Mouse (Mus musculus) hindbrain, embryonic 14.5 days (tissue): ENCODE data around the gene Btbd35f3. TPM values are rescaled to one million over a fixed set of nuclear protein-coding genes. Genes with fewer than 3 reads are reported as not detected.
"Not testable (repeated sequence)": the region's sequence is repeated elsewhere in the genome, so short reads cannot be mapped to it uniquely, and the experiment has no call there.

Experiments used
- ATAC-seq: fragments of 200-750 bp; cut with Nextera tagmentation; 2 replicates; pipeline ENCODE4 v1.8.0; 2017; ENCODE audit warnings: moderate number of reproducible peaks, mild to moderate bottlenecking, moderate TSS enrichment, moderate library complexity; ENCODE audit not compliant: low FRiP score
- DNase-seq: peaks from one replicate; pipeline ENCODE4 v3.0.0-alpha.2; 2015; ENCODE audit warnings: low spot score
- H3K27ac ChIP-seq: fragments of 300-500 bp; sonication (generic); 2 replicates; pipeline ENCODE4 v1.5.1; 2014; ENCODE audit warnings: mild to moderate bottlenecking, moderate library complexity
- H3K27me3 ChIP-seq: fragments of 300-500 bp; sonication (generic); 2 replicates; pipeline ENCODE4 v1.6.1; 2014; ENCODE audit warnings: mild to moderate bottlenecking, low read length, mixed read lengths; ENCODE audit not compliant: control insufficient read depth, insufficient read depth
- H3K36me3 ChIP-seq: fragments of 300-500 bp; sonication (generic); replicated peaks from 2 replicates; pipeline ENCODE4 v1.6.1; 2014; ENCODE audit not compliant: control insufficient read depth, insufficient read depth
- H3K4me1 ChIP-seq: fragments of 300-500 bp; sonication (generic); replicated peaks from 2 replicates; pipeline ENCODE4 v1.6.1; 2014; ENCODE audit warnings: antibody characterized with exemption, low read length, mixed read lengths; ENCODE audit not compliant: control insufficient read depth, insufficient read depth
- H3K4me2 ChIP-seq: fragments of 300-500 bp; sonication (generic); replicated peaks from 2 replicates; pipeline ENCODE4 v1.6.1; 2014; ENCODE audit warnings: mild to moderate bottlenecking, moderate library complexity
- H3K4me3 ChIP-seq: fragments of 300-500 bp; sonication (generic); replicated peaks from 2 replicates; pipeline ENCODE4 v1.5.1; 2014; ENCODE audit warnings: mild to moderate bottlenecking, low read length
- H3K9ac ChIP-seq: fragments of 300-500 bp; sonication (generic); 2 replicates; pipeline ENCODE4 v1.6.1; 2014
- H3K9me3 ChIP-seq: fragments of 300-500 bp; sonication (generic); 2 replicates; pipeline ENCODE4 v1.6.1; 2016; ENCODE audit warnings: low read length; ENCODE audit not compliant: control insufficient read depth
- WGBS: fragments of 180-500 bp; shearing (Covaris S2); extraction: QIAGEN DNeasy Blood & Tissue Kit; methylation state at CpG from one replicate; pipeline ENCODE4 v1.1.7; 2014; 5-methylcytosine and 5-hydroxymethylcytosine counted together
- polyA plus RNA-seq: library from polyadenylated mRNA; unstranded; fragments of >200 nt; fragmentation: Nextera tagmentation; extraction: Ambion mirVana; gene quantifications from 2 replicates; pipeline ENCODE4 v1.2.1, GENCODE M21; 2014

The Btbd35f3 gene
- not detected in 2 replicates for polyA plus RNA-seq

DNA sequence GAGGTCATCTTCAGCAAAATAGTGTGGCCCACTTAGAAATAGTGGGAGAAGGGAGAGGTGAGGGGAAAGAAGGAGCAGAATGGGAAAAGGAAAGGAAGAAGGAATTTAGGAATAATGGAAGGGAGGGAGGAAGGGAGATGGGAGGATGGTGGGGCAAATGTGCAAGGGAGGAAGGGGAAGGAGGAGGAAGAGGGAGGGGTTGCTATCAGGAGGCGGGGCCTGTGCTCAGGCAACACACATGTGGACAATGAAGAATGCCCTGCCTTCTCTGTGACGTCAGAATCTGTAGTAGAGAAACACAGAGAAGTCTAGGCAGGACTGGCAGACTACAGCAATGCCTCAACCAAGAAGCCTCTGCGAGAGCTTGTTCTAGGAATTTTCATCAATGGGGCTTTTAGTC, at the start of gene Btbd35f3:
Gene Btbd35f3 (plus strand): TSS at position 301 of the 400 bp plus-strand sequence.
- H3K36me3 ChIP-seq, H3K4me2 ChIP-seq, H3K27ac ChIP-seq, ATAC-seq, H3K27me3 ChIP-seq, H3K9ac ChIP-seq, H3K4me1 ChIP-seq, DNase-seq, H3K9me3 ChIP-seq, H3K4me3 ChIP-seq: not testable (repeated sequence)
- no CpG with 5 or more reads among the region's 3 CpGs for WGBS

Other genes with a start within 250 kb of the Btbd35f3 start
- not detected in 2 replicates for gene Btbd35f16, start 80.7 kb upstream of the Btbd35f3 start, polyA plus RNA-seq
- gene Btbd35f28, start 158.9 kb downstream of the Btbd35f3 start, polyA plus RNA-seq, result not detected in 2 replicates